Mouse (Mus musculus) hindbrain, embryonic 12.5 days (tissue): ENCODE data around the gene Iqgap2. TPM values are rescaled to one million over a fixed set of nuclear protein-coding genes. Genes with fewer than 3 reads are reported as not detected.

Experiments
- ATAC-seq: fragments of 200-750 bp; cut with Nextera tagmentation; 2 replicates; pipeline ENCODE4 v1.8.0; 2017; ENCODE audit warnings: moderate TSS enrichment; ENCODE audit not compliant: low FRiP score
- H3K27ac ChIP-seq: fragments of 300-500 bp; sonication (generic); 2 replicates; pipeline ENCODE4 v1.5.1; 2016; ENCODE audit warnings: mild to moderate bottlenecking
- H3K27me3 ChIP-seq: fragments of 300-500 bp; sonication (generic); 2 replicates; pipeline ENCODE4 v1.6.1; 2016; ENCODE audit warnings: mild to moderate bottlenecking
- H3K36me3 ChIP-seq: fragments of 300-500 bp; sonication (generic); 2 replicates; pipeline ENCODE4 v1.6.1; 2016; ENCODE audit warnings: mild to moderate bottlenecking
- H3K4me1 ChIP-seq: fragments of 300-500 bp; sonication (generic); 2 replicates; pipeline ENCODE4 v1.6.1; 2016
- H3K4me2 ChIP-seq: fragments of 300-500 bp; sonication (generic); replicated peaks from 2 replicates; pipeline ENCODE4 v1.6.1; 2016; ENCODE audit warnings: mild to moderate bottlenecking
- H3K4me3 ChIP-seq: fragments of 300-500 bp; sonication (generic); 2 replicates; pipeline ENCODE4 v1.5.1; 2016; ENCODE audit warnings: mild to moderate bottlenecking
- H3K9ac ChIP-seq: fragments of 300-500 bp; sonication (generic); 2 replicates; pipeline ENCODE4 v1.6.1; 2016; ENCODE audit warnings: mild to moderate bottlenecking, moderate library complexity
- H3K9me3 ChIP-seq: fragments of 300-500 bp; sonication (generic); replicated peaks from 2 replicates; pipeline ENCODE4 v1.6.1; 2016; ENCODE audit warnings: mild to moderate bottlenecking
- WGBS: fragments of 180-500 bp; shearing (Covaris S2); methylation state at CpG from one replicate; pipeline ENCODE4 v1.1.7; 2016; 5-methylcytosine and 5-hydroxymethylcytosine counted together
- polyA plus RNA-seq: library from polyadenylated mRNA; unstranded; fragments of >200 nt; fragmentation: Nextera tagmentation; extraction: Ambion mirVana; gene quantifications from 2 replicates; pipeline ENCODE4 v1.2.1, GENCODE M21; 2016

The Iqgap2 gene
- polyA plus RNA-seq, 1 experiment from 2014 or later = 14.0 TPM

- no peak overlapping the region for H3K27ac ChIP-seq
- H3K4me3 ChIP-seq = no peak overlapping the region
- 84% methylated on average over 10 of the region's 10 CpGs for WGBS
- no peak overlapping the region for H3K9ac ChIP-seq
- no peak for ATAC-seq
- no peaks in the 10 kb centered on the region for H3K36me3 ChIP-seq
- H3K27me3 ChIP-seq = no peaks in the 10 kb centered on the region
- no peaks in the 10 kb centered on the region for H3K9me3 ChIP-seq
- no peak overlapping the region for H3K4me2 ChIP-seq
- peaks cover 3% of the 10 kb centered on the region; the same call in 1 of the 2 replicates for H3K4me1 ChIP-seq
These were observed 102.9 kb downstream of the Iqgap2 start for GRCm38 (mm10) chr13:95788631-95789376.

DNA sequence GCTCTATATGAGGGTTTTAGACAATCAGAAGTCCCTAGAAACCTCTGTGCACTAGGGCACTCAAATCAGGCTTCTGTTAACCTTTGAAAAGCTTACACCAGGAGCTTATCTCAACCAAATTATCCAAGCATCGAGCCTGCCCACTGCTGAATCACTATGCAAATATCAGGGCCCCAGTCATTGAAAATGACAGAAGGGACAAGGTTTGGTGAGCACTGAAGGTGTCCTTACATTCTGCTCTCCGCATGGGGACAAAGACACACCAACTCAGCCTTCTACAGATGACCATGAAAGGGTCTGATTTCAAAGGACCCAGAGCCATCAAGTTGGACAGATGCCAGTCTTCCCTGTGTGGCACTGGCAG is 108.8 kb downstream of the Iqgap2 start:
- 43% methylated on average over 2 of the region's 2 CpGs for WGBS
- no peak overlapping the region for H3K27ac ChIP-seq
- ATAC-seq = no peak

GRCm38 (mm10) chr13:95782311-95782968 is 109.3 kb downstream of the Iqgap2 start:
- WGBS = 55% methylated on average over 15 of the region's 15 CpGs
- H3K27me3 ChIP-seq = no peaks in the 10 kb centered on the region

More for the DNA sequence above, 108.8 kb downstream of the Iqgap2 start:
- Histone ChIP-seq H3K4me2 (no peak overlapping the region), H3K36me3 (no peaks in the 10 kb centered on the region), H3K27me3 (no peaks in the 10 kb centered on the region), H3K9me3 (no peaks in the 10 kb centered on the region), H3K4me3 (no peak overlapping the region), H3K9ac (no peak overlapping the region), H3K4me1 (peaks cover 36% of the 10 kb centered on the region)

DNA sequence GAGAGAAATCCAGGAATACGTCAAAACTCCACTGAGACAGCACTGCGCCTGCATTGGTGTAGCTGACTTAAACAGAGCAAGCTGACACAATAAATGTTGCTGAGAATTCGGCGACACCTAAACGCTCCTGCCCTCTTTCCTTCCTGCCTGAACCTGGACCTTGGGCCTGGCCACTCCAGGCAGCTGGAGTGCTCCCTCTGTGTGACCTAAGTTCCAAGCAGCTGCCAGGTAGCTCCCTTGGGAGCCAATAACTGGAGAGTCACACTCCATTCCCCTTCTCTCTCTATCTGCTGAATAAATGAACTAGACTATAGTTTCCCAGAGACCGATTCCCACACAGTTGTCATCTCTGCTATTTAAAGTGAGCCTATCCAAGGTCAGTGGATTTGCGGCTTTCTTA is 111.7 kb downstream of the Iqgap2 start:
- no peak overlapping the region for H3K4me3 ChIP-seq
- no peaks in the 10 kb centered on the region for H3K27me3 ChIP-seq
- no peak overlapping the region for H3K4me2 ChIP-seq
- no peak overlapping the region for H3K9ac ChIP-seq
- no peaks in the 10 kb centered on the region for H3K9me3 ChIP-seq
- H3K4me1 ChIP-seq = peaks cover 53% of the 10 kb centered on the region
- no peak for ATAC-seq
- no peak overlapping the region for H3K27ac ChIP-seq
- WGBS = 74% methylated on average over 7 of the region's 7 CpGs
- no peaks in the 10 kb centered on the region for H3K36me3 ChIP-seq

More at GRCm38 (mm10) chr13:95782311-95782968, 109.3 kb downstream of the Iqgap2 start:
- Histone ChIP-seq H3K4me3 (no peak overlapping the region), H3K4me2 (no peak overlapping the region), H3K36me3 (no peaks in the 10 kb centered on the region), H3K9me3 (no peaks in the 10 kb centered on the region), H3K4me1 (peaks cover 41% of the 10 kb centered on the region), H3K9ac (no peak overlapping the region), H3K27ac (no peak overlapping the region)
- ATAC-seq = no peak

- H3K27ac ChIP-seq = no peak overlapping the region
- no peak overlapping the region for H3K4me3 ChIP-seq
- peaks cover 59% of the 10 kb centered on the region for H3K4me1 ChIP-seq
- H3K36me3 ChIP-seq = no peaks in the 10 kb centered on the region
- no peak for ATAC-seq
- H3K27me3 ChIP-seq = no peaks in the 10 kb centered on the region
- no peak overlapping the region for H3K9ac ChIP-seq
- WGBS = 85% methylated on average over 8 of the region's 8 CpGs
- H3K9me3 ChIP-seq = no peaks in the 10 kb centered on the region
- H3K4me2 ChIP-seq = no peak overlapping the region
These were observed 112.5 kb downstream of the Iqgap2 start for GRCm38 (mm10) chr13:95779261-95779660.

GRCm38 (mm10) chr13:95778761-95779161 is 113.0 kb downstream of the Iqgap2 start:
- peak overlapping the region; percentile 13; the same call in 1 of the 2 replicates for H3K4me2 ChIP-seq
- H3K9me3 ChIP-seq = no peaks in the 10 kb centered on the region
- no peak overlapping the region for H3K4me3 ChIP-seq
- no peak overlapping the region for H3K27ac ChIP-seq
- 55% methylated on average over 9 of the region's 9 CpGs for WGBS
- no peaks in the 10 kb centered on the region for H3K27me3 ChIP-seq
- no peak for ATAC-seq
- peaks cover 62% of the 10 kb centered on the region for H3K4me1 ChIP-seq
- H3K9ac ChIP-seq = no peak overlapping the region
- H3K36me3 ChIP-seq = no peaks in the 10 kb centered on the region

DNA sequence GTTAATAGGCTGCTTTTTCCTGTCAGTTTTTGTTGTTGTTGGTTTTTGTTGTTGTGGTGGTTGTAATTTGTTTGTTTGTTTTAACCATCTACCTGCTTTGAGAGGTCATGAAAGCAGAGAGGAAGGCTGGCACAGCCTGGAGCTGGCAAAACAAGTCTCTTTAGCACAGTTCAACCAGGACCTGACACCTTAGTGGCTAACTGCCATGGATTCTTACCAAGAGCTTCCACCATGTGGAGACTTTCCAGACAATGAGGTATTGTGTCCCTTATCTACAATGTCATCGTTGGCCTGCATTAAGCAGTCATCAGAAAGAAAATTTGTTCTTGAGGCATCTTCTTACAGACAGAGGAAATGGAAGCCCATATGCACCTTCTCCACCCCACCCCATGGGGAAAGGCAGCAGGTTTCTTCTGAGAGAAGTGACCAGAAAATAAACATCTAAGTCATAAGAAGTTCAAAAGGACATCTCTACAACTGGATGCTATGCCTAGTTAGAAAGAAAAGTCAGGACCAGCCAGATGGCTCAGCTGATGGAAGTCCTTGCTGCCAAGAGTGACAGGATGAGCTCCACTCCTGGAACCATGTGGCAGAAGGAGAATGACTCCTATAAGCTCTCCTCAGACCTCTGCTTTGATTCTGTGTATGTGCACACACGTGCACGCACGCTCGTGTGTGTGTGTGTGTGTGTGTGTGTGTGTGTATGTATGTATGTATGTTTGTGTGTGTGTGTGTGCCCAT is 113.9 kb downstream of the Iqgap2 start:
- WGBS = 93% methylated on average over 5 of the region's 5 CpGs
- Histone ChIP-seq H3K4me1 (peaks cover 55% of the 10 kb centered on the region), H3K27ac (no peak overlapping the region), H3K4me2 (no peak overlapping the region), H3K27me3 (no peaks in the 10 kb centered on the region), H3K9ac (no peak overlapping the region), H3K36me3 (no peaks in the 10 kb centered on the region), H3K4me3 (no peak overlapping the region), H3K9me3 (no peaks in the 10 kb centered on the region)
- ATAC-seq = no peak

DNA sequence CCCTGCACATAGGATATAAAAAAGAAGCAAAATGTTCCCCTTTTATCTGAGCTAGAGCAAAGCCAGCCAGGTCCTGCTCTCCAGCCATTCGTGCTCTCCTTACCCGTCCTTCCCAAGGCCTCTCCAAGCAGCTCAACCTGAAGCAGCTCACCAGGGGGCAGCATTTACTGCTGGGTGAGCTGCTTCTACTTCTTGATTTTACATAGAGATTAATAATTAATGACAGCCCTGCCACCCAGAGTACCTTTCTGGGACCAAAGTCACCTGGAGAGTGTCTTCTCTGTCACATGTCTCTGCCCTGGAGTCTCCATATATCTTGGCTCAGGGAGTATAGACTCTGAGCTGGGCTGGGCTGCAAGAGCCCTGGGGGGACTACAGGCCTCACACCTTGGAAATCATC is 114.5 kb downstream of the Iqgap2 start:
- H3K9ac ChIP-seq = no peak overlapping the region
- WGBS = 27% methylated on average over 2 of the region's 2 CpGs
- H3K27ac ChIP-seq = no peak overlapping the region
- no peaks in the 10 kb centered on the region for H3K36me3 ChIP-seq
- no peak for ATAC-seq
- no peak overlapping the region for H3K4me3 ChIP-seq
- peaks cover 49% of the 10 kb centered on the region for H3K4me1 ChIP-seq
- no peak overlapping the region for H3K4me2 ChIP-seq
- H3K9me3 ChIP-seq = no peaks in the 10 kb centered on the region
- H3K27me3 ChIP-seq = no peaks in the 10 kb centered on the region

DNA sequence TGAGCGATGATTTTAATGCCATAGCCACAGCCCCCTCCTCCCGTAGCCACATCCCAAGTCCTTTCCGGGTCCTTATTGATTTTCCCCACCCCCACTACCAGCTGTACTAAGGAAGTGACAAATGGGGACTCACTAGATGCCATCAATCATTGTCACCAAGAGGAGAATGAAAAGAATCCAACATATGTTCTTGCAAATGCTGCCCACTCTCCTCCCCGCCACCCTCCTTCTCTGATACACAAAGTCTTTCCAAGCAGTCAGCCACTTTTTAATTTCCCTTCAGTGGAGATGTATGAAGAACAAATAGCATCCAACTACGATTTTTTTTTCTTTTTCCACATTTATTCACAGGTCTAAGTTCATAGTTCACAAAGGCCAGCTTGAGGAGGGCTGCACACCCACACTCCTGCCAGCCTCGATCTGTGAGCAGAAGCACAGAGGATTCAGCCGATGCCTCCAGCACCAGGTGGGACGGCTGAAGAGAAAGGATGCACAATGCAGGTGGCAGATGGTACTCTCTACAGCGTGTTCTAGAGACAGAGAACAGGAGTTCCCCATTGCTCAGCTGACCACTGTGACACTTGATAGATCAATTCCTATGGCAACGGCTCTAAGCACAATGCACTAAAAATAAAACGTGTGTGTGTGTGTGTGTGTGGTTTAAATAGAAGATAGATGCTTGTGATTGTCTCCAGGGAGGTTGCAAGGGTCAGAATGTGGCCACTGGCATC is 116.6 kb downstream of the Iqgap2 start:
- ATAC-seq = peak; percentile 80
- no peak overlapping the region for H3K9ac ChIP-seq
- H3K4me2 ChIP-seq = peak overlapping the region; percentile 27; the same call in 1 of the 2 replicates
- peak overlapping the region; percentile 36 for H3K27ac ChIP-seq
- WGBS = 21% methylated on average over 11 of the region's 11 CpGs
- H3K4me3 ChIP-seq = no peak overlapping the region
- H3K4me1 ChIP-seq = peaks cover 50% of the 10 kb centered on the region
- H3K36me3 ChIP-seq = no peaks in the 10 kb centered on the region
- H3K9me3 ChIP-seq = no peaks in the 10 kb centered on the region
- no peaks in the 10 kb centered on the region for H3K27me3 ChIP-seq

DNA sequence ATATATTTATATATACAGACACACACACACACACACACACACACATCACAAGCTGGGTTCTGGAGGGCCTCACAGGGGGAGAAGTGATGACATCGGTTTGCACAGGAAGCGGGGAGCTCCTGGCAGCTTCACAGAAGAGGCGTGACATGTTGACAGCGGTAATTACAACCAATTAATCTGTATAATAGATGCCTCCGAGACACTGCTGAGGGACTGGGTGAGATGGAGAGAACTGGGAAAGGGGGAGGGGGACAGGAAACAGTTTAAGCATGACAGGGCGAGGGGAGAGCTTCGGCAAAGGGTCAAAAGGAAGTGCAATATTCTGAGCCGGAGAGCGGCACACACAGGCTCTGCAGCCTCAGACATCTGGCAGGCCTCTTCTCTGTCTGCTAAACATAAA is 126.7 kb downstream of the Iqgap2 start:
- Histone ChIP-seq H3K27me3 (no peaks in the 10 kb centered on the region), H3K4me1 (peaks cover 19% of the 10 kb centered on the region), H3K4me2 (peak overlapping the region; percentile 31), H3K9ac (peak overlapping the region; percentile 27; the same call in 1 of the 2 replicates), H3K36me3 (no peaks in the 10 kb centered on the region), H3K9me3 (no peaks in the 10 kb centered on the region), H3K4me3 (no peak overlapping the region), H3K27ac (peak overlapping the region; percentile 64)
- WGBS = 9% methylated on average over 9 of the region's 9 CpGs
- peak; percentile 89 for ATAC-seq

GRCm38 (mm10) chr13:95763876-95764517 is 127.7 kb downstream of the Iqgap2 start:
- 56% methylated on average over 3 of the region's 3 CpGs for WGBS
- Histone ChIP-seq H3K9ac (no peak overlapping the region), H3K4me1 (peaks cover 18% of the 10 kb centered on the region), H3K4me2 (no peak overlapping the region), H3K9me3 (no peaks in the 10 kb centered on the region), H3K27me3 (no peaks in the 10 kb centered on the region), H3K4me3 (no peak overlapping the region), H3K36me3 (no peaks in the 10 kb centered on the region), H3K27ac (no peak overlapping the region)
- 0 out of 2 replicates have a peak, but pooled peaks have one; percentile 46 for ATAC-seq
